Mouse (Mus musculus): Measurements from ENCODE around the gene Pglyrp1.

Pglyrp1 gene

GRCm38 (mm10) chr7:18884745-18885422 lies 13.8 kb downstream of the Pglyrp1 start:
- WGBS: 66% methylated on average over 13 of the region's 13 CpGs

GRCm38 (mm10) chr7:18886963-18887362 lies 15.8 kb downstream of the Pglyrp1 start:
- WGBS: 86% methylated on average over 1 of the region's 1 CpGs

- 94% methylated on average over 8 of the region's 8 CpGs for WGBS
These were observed 19.7 kb downstream of the Pglyrp1 start for GRCm38 (mm10) chr7:18890848-18891247.

GRCm38 (mm10) chr7:18891872-18892599 lies 20.9 kb downstream of the Pglyrp1 start:
- 12% methylated on average over 33 of the region's 33 CpGs for WGBS

GRCm38 (mm10) chr7:18893009-18893408 lies 21.9 kb downstream of the Pglyrp1 start:
- 34% methylated on average over 27 of the region's 27 CpGs for WGBS

GRCm38 (mm10) chr7:18893651-18894430 lies 22.7 kb downstream of the Pglyrp1 start:
- 6% methylated on average over 41 of the region's 41 CpGs for WGBS

- WGBS: 11% methylated on average over 5 of the region's 5 CpGs
These were observed 25.4 kb downstream of the Pglyrp1 start for GRCm38 (mm10) chr7:18896536-18896935.

- 92% methylated on average over 2 of the region's 2 CpGs for WGBS
These were observed 29.4 kb downstream of the Pglyrp1 start for GRCm38 (mm10) chr7:18900513-18900912.

- WGBS: 60% methylated on average over 3 of the region's 3 CpGs
These were observed 31.4 kb downstream of the Pglyrp1 start for GRCm38 (mm10) chr7:18902486-18902885.

GRCm38 (mm10) chr7:18904971-18905370 lies 33.8 kb downstream of the Pglyrp1 start:
- WGBS: 80% methylated on average over 3 of the region's 3 CpGs

- WGBS: 2% methylated on average over 17 of the region's 17 CpGs
These were observed 38.7 kb downstream of the Pglyrp1 start for GRCm38 (mm10) chr7:18909797-18910196.

GRCm38 (mm10) chr7:18910241-18910831 lies 39.2 kb downstream of the Pglyrp1 start, which contains the start of gene Ccdc61:
Gene Ccdc61 (minus strand): TSS chr7:18910415.
- WGBS: under 1% methylated on average over 33 of the region's 33 CpGs

- 70% methylated on average over 4 of the region's 4 CpGs for WGBS
These were observed 45.1 kb downstream of the Pglyrp1 start for GRCm38 (mm10) chr7:18916254-18916653.

GRCm38 (mm10) chr7:18917931-18918330 lies 46.8 kb downstream of the Pglyrp1 start:
- WGBS: 67% methylated on average over 3 of the region's 3 CpGs

GRCm38 (mm10) chr7:18921069-18921468 lies 49.9 kb downstream of the Pglyrp1 start:
- WGBS: 10% methylated on average over 12 of the region's 12 CpGs

GRCm38 (mm10) chr7:18922807-18923206 lies 51.7 kb downstream of the Pglyrp1 start:
- WGBS: 15% methylated on average over 5 of the region's 5 CpGs

- 39% methylated on average over 11 of the region's 11 CpGs for WGBS
These were observed 52.1 kb downstream of the Pglyrp1 start for GRCm38 (mm10) chr7:18923267-18923666.

GRCm38 (mm10) chr7:18923711-18924191 lies 52.6 kb downstream of the Pglyrp1 start:
- WGBS: 24% methylated on average over 4 of the region's 4 CpGs

GRCm38 (mm10) chr7:18924321-18924720 lies 53.2 kb downstream of the Pglyrp1 start:
- WGBS: 11% methylated on average over 8 of the region's 8 CpGs

- WGBS: under 1% methylated on average over 38 of the region's 45 CpGs
These were observed 54.2 kb downstream of the Pglyrp1 start, which contains the start of gene Nova2 for GRCm38 (mm10) chr7:18925162-18925938. Gene Nova2 (plus strand): TSS chr7:18925888.
